Mouse (Mus musculus): ENCODE data around the gene Padi1.

Gene Padi1

DNA sequence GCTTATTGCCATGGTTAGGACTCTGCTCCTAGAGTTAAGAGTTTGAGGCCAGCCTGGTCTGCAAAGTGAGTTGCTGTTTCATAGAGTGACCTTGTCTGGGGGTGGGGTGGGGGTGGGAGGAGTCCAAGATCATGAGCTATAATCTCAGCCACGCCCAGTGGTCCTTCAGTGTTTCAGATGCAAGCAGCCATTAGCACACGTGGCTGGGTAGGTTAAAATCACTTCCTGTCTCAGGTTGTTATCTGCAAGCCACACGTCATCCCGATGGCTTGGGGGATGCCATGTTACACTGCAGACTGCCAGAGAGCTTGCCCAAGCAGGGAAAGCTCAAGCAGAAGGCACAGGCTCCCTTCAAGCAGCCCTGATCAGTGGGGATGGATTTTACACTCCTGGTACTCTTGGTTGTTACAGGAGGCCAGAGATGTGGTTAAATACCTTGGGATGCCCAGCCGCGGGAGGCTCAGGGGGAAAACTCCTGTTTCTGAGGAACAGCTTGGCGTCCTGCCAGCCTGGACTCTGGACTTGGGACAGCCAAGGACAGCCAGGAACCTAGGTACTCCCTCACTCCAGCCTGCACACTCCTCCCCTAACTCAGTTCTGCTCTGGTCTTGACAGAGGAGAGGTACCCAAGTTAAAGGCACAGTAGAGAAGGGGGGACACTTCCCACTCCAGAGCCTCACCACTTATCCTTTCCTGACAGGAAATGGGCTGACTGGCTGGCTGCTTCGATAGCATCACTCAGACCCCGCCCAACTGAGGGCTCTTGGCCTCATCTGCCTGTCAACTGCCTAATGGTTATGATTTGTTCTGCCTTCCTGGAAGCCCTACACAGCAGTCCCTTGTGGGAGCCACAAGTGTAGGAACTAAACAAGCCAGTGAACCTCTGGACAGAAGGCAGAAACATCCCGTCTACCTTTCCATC lies 29.3 kb downstream of the Padi1 start:
- no peak for DNase-seq (ENCODE audit: low read depth, low spot score)

DNA sequence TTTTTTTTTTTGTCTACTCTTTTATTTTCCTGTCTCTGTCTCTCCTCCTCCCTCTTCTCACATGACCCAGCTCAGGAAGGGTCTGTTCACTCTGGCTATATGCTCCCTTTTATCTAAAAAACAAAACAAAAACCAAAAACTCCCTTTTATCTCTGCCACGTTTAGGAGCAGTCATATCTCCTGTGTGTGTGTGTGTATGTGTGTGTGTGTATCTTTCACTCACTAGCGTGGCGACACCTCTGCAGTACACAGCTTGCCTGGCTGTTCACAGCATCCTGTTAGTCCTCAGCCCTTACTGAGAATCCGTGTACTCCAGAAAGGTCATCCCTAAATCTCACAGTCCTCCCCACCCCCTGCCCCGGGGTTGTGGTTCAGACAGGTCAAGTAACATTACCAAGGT lies 30.1 kb downstream of the Padi1 start:
- no peak for DNase-seq (ENCODE audit: low read depth, low spot score)

DNA sequence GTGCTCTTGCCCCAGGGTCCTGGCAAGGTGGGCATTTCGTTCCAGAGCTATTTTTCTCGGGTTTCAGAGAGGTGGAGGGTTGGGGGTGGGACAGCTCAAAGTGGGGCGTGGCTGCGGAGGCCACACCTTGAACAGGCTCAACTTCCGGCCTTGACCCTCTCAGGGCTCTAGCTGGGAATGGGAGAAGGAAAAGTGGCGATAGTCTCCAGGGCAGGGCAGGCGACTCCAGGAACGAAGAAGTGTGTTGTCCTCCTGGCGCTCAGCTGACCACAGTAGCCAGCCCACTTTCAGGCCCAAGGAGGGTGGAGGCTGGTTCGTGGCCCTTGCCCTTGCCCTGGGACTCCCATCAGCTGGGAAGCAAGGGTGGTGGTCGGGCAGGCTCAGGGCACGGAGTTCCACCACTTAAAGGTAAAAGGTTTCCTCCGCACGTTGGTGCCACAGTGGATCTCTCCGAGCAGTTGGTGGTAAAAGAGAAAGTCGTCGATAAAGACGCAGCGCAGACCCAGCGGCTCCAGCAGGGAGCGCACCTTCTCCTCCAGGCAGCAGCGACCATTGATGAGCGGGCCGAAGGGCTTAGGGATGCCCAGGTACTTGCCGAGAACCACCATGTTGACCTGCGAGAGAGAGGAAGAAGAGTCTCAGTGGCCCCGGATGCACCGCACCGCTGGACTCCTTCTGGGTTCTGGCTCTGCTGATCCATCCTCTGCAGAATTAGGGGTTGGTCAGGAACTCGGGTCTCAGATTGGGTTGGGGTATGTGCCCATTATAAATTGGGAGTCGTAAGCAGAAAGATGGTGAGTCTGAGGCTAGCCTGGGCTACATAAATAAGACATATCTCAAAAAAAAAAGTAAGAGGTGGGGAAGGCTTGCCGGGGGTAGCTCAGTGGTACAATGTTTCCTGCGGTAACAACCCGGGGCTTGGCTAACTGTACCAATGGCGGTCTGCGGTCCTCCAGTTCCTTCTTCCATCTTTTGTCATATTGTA lies 31.0 kb downstream of the Padi1 start:
- no peak for DNase-seq (ENCODE audit: low read depth, low spot score)

DNA sequence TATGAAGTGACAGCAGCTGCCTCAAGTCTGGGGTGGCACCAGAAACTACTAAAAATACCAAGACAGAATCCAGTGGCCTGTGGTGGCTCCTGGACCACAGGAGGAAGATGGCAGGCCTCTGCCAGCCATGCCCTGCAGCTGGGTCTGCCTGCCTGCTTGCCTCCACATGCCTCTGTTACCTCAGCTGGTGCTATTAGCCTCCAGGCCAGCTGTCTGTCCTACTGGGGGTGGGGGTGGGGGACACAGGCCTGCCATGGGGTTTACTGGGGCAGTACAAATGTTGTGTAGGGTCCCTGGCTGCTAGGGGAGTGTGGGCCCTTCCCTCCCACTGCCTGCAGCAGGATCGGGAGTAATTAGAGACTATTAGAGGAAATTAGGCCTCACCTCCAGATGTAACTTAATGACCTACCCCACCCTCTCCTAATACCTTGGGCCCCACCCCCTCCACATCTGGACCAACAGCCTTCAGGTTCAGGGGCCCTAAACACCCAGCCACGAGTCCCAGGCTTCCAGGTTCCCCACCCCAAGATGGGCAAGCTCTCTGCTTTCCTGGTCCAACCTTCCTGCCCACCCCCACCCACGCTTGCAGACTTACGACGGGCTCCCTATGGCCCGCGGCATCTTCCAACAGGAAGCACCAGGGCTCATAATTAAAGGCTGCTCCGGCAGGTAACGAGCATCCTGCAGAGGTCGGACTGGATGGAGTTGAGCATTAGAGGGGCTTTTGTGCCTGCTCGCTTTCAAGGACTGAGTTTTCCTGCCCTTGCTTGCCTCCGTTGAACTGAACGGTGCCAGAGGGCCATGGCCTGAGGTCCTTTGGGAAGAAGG lies 32.0 kb downstream of the Padi1 start:
- DNase-seq (ENCODE audit: low read depth, low spot score) = no peak

DNA sequence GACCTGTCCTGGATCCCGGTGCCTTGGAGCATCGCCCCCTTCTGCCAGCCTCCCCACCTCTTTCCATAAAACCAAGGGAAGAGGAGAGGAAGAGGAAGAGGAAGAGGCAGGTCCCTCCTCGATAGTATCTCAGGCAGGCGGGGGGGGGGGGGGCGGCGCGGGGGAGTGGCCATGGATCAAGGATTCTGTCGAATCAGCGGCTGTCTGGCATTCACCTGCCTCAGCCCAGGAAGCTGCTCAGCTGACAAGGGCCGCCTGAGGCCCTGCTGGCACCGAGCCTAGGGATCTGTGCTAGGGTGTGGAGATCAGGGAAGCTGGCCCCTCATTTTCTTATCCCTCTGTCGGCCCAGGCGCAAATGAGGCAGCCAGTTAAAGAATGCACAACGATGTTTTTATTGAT lies 33.0 kb downstream of the Padi1 start:
- peak; percentile 23 for DNase-seq (ENCODE audit: low read depth, low spot score)

DNA sequence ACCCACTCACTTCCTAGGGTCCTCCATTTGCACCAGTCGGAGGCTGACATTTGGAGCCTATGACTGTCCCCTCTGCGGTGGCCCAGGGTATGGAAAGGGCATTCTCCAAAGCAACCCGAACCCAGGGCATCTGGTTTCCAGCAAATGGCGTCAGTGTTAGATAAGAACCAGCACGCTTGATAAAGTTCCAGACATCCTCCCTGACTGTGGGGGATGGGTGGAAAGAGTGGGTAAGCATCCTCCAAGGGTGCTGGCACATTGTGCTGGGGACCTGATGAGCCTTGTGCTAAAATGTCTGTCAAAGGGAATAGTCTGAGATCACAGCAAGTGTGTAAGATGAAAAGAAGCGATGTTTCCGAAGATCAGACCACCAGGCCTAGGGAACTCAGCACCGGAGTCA lies 33.4 kb downstream of the Padi1 start:
- DNase-seq (ENCODE audit: low read depth, low spot score) = no peak

DNA sequence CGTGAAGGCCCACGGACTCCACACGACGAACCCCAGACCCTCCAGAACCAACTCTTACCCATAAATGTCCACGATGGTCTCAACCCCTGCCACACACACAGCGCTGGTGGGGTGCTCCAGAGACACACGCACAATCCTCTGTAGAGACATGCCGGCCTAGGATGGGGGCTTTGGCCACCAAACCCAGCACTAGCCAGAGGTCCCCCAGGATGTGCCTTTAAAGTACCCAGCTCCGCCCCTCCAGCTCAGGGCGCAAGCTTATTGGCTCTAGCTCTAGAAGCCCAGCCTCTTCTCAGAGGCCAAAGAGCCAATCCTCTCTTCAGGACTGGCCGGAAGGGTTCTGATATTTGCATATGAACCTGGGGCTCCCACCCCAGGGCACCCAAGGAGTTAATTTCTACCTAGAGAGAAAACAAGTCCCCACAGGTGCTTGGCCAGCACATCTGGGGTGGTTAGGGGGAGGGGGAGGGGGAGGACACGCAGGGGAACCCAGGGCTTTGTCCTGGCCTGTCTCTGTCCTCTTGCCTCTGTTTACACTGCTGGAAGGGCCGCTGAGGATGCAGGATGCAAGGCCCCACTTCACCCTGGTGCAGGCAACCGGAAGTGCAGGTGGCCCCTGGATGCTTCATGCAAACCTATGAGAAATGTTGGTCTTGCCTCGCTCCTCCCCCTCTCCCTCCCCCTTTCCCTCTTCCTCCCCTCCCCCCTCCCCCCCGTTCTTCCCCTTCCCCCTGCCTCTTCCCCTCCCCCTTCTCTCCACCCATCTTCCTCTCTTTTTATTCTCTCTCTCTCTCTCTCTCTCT lies 34.9 kb downstream of the Padi1 start, which contains the start of gene Padi3:
Gene Padi3 (minus strand): TSS at position 191 of the 803 bp plus-strand sequence.
- no peak for DNase-seq (ENCODE audit: low read depth, low spot score)

DNA sequence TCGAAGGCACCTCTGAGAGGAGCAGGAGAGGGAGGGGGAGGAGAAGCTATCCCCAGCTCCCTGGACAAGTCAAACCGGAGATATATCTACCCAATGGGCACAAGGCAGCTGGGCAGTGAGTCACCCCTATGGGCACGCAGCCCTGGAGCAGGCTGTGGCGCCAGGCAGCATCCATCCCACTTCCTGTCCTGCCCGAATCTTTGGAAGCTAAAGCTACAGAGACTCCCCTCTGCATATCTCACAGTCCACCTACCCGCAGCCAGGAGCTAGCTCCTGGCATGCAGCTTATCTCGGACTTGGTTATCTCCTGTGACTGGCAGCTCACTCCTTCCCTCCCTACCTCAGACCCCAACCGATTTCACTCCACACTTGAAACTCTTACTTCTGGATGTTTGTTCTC lies 36.5 kb downstream of the Padi1 start:
- no peak for DNase-seq (ENCODE audit: low read depth, low spot score)

DNA sequence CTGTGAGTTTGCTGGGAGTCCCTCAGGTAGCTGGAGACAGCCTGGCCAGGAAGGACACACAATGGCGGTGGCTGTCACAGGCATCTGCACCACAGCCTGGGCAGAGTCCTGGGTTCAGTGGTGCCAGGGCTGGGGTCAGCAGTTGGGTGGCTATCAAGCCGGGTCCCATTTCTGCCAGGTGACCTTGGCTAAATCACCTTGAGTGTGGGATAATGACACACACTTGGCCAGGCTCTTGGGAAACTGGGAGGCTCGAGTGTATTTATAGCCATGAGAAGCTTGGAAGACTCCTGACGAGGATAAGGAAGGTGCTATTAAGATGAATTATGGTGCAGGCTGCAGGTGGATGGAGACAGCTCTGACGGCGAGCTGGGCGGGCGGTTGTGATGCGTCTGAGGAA lies 41.0 kb downstream of the Padi1 start:
- DNase-seq (ENCODE audit: low read depth, low spot score) = no peak

DNA sequence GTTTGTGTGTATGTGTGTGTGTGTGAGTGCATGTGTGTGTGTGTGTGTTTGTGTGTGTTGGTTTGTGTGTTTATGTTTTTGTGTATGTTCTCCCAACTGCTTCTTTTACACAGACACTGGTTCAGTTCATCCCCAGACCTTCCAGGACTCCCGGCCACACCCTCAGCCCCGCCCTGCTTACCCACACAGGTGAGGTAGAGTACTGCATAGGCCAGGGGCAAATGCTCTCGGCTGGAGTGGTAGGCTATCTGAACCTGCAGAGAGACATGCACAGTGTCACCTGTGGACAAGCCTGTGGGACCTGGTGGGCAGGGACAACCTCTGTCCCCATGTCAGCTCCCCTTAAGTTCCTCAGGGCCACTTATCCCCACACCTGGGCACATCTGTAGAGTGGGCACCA lies 44.2 kb downstream of the Padi1 start:
- DNase-seq (ENCODE audit: low read depth, low spot score) = no peak

DNA sequence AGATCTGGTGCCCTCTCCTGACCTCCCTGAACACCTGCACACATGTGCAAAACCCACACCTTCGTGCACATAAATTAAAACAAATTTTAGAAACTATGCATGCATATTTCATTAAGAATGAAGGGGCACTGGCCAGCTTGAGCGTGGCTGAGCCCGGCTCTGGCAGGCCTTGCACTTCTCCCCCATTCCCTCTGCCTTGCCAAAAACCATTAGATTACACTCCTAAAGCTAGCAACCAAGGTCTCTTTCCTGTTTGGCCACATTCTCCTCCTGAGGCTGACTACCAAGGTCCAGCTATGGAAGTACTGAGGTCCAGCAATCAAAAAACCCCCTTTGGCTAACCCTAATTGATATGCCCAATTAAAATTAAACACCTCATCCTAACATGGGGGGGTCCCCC lies 48.8 kb downstream of the Padi1 start:
- no peak for DNase-seq (ENCODE audit: low read depth, low spot score)

DNA sequence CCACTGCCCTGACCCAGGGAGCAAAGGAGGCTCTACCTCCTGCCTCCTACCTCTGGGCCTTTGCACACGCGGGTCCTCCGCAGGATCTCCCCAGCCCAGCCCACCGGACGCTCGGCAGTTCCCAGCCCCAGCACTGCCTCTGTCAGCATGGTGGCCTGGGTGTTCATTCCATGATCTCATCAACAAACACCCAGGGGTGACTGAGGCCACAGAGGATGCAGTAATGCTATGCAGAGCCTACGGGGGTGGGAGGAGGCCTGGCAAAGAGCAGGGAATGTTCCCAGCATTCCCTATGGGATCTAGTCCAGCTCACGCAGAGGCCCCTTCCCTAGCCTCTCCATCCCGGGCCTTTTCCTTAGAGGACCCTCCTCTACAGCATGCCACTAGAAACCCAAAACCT lies 50.9 kb downstream of the Padi1 start:
- DNase-seq (ENCODE audit: low read depth, low spot score) = no peak

DNA sequence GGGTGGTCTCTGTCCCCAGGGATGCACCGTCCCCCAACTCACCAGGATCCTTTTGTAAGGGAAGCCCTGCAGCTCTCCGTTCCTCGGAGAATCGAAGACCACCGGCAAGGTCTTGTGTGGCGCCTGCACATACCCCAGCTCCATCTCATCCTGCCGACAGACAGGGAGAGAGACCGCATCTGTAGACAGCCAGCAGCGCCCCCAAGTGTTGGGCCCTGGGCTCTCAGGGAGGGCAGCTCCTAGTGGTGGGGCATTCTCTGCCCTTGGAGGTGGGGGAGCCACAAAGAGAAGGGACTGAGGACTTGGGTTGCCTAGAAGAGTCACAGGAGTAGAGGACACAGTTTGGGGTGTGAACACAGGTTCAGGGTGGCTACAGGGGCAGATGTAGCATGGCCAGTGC lies 51.8 kb downstream of the Padi1 start:
- DNase-seq (ENCODE audit: low read depth, low spot score) = no peak

DNA sequence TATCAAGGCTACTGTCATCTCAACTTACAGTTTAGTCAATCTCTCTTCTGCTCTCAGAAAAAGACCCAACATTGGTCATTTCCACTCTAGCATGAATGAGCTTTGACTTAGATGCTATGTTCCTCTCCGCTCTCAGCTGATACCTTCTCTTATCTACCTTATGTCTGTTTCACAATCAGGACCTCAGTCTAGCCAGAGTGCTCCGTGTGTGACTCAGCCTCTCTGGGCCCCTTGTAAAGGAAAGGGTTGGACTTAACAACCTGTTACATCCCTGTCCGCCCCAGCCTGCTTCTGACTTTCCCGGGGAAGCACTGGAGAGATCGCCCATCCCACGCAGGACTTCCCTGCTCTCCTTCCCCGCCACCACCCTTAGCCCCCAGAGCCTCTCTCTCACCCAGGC lies 53.0 kb downstream of the Padi1 start:
- no peak for DNase-seq (ENCODE audit: low read depth, low spot score)

DNA sequence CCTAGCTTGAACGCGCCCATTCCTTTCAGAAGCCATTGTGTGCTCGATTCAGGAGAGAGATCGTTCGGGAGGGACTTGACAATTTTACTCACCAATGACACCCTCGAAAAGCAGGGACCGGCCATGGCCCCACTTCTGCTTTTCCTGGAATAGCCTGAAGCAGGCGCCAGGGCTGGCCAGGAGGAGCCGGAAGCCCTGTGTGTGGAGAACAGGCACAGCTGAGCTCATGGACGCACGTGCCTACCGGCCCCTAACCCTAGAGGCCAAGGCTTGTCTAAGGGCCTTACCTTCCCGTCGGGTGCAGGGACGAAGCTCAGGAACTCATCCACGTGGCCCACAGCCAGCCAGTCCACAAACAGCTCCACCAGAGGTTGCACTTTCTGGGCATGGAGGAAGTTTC lies 54.5 kb downstream of the Padi1 start:
- DNase-seq (ENCODE audit: low read depth, low spot score) = no peak

DNA sequence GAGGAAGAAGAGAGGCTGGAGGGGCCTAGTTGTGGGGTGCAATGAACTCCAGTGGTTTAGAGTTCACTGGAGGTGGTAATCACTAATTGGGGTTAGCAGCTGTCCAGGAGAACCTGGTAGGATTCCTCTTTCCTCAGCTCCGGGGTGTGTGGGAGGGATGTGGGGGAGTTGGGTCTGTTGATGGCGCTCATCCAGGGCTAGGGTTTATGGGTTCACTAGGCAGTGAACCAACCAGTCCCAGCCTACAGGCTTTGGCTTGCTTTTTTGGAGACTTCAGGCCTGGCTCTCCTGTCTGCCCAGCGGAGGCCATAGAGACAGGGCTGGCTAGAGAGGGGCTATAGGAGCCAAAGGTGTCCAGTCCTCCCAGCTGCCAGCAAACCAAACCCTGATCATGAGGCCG lies 55.6 kb downstream of the Padi1 start:
- DNase-seq (ENCODE audit: low read depth, low spot score) = no peak

DNA sequence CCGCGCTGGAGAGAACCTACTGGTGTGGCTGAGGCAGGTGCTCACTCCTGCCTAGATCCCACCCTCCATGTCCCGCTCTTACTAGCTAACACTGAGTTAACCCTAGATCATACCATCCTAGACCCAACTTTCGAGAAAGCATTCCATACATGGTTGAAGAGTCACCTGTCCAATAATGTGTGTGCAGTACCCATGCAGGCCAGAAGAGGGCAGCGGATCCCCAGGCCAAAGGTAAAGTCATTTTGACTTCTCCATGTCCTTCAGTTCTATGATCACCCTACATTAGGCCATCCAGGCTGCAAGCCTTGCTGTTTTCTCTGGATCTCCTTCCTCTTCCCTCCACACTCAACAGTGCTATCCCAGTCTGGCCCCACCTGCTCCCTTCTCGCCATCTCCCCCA lies 56.6 kb downstream of the Padi1 start:
- peak; percentile 59 for DNase-seq (ENCODE audit: low read depth, low spot score)

DNA sequence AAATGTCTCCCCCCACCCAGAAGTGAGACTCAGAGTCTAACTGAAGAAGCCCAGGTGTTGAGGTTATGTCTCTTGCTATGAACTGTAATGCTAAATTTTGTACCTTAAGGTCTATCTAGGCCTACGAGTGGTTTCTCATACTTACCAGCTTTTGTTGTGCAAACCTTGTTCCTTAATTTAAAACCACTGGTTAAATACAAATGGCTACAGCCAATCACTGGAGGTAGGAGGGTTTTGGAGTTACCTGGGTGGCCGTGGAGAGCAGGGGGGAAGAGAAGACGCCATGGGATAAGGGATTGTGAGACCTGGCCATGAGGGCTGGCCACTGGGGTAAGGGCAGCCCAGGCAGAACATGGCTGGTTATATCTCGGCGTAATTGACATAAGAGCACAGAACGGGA lies 57.3 kb downstream of the Padi1 start:
- no peak for DNase-seq (ENCODE audit: low read depth, low spot score)

DNA sequence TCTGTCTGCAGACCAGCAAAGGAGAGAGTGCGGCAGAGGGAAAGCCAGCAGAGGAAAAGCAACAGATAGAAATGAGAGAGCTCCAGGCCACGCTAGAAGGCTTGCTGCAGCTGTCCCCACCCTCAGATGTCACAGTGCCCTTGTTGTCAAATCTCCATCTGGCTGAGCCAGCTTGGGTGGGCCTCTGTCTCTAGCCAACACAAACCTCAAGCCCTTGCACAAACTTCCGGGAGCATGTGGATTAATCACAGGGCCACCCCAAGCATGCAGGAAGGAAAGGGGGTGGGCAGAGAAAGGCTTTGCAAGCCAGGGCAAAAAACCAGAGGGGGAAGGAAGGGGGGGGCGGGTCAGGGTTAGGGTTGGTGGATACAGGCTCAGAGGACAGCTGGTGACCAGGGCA lies 58.2 kb downstream of the Padi1 start:
- no peak for DNase-seq (ENCODE audit: low read depth, low spot score)

DNA sequence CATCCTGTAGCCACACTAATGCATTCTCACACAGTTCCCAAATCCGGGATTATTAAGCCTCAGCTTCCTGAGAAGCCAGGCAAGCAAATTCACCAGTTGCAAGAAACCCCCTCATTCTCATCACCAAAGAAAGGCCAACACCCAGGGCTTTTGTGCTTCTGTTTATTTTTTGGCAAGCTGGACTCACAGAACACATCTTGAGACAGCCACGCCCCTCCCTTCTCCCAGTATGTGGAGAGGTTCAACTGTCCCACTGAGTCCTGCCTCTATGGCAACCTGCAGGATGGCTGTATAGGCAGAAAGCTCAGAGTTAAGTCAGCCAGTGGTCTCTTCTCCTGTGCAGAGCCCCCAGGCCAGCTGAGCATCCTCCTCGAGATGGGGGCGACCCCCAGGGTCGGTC lies 60.4 kb downstream of the Padi1 start:
- DNase-seq (ENCODE audit: low read depth, low spot score) = no peak

All from retina, postnatal 7 days (tissue).